Mouse (Mus musculus): ENCODE measurements at regions not wholly inside any gene's neighbourhood (a gene's known extent, or its start where the extent isn't known, plus 50 kb on each side); places are given as distances from the start of the nearest gene placed in this dataset.

DNA sequence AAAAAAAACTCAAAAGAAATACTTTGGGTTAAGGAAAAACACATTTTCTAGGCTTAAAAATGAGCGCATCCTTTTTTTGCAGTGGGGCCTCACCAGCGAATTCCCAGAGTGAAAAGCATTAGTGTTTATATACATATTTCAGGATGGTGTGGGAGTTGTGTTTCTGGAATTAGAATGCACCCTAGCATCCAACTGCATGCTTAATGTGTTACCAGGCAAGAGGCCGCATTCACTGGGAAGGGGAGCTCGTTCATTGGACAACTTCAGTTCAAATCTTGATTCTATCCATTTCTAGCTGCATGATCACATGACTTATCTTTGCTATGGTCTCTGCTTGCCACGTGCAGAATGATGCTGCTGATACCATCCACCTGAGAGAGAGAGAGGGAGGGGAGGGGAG is 64.4 kb upstream of the Neurl1b start:
- TF ChIP-seq POLR2A (IDR thresholded peaks at IDR 0.05; ENCODE audit: low read depth, low read length) (no peak), CTCF (conservative IDR thresholded peaks at IDR 0.05; ENCODE audit: insufficient read depth, insufficient read length, low read depth, low read length) (no peak)

All from kidney, adult 2 months (tissue).